Mouse (Mus musculus): ENCODE data around the gene Tex47. TPM values are rescaled to one million over a fixed set of nuclear protein-coding genes. Genes with fewer than 3 reads are reported as not detected.

Gene Tex47
- total RNA-seq (2021): not detected

- intact Hi-C loops (cut with DNase I): no loop called here
- DNase-seq (ENCODE audit: low spot score in 2 of 2): no peak
Measured at GRCm38 (mm10) chr5:7303819-7304218, at the start of gene Tex47. TSS of gene Tex47 (plus strand) at chr5:7304119.

- intact Hi-C loops (cut with DNase I): loop anchor here (1.0 kb wide), 1 partner anchor 13 kb away; no protein-coding TSS in a partner anchor
- DNase-seq (ENCODE audit: low spot score in 2 of 2): no peak
Measured at GRCm38 (mm10) chr5:7276659-7277455, 27.1 kb upstream of the Tex47 start.

GRCm38 (mm10) chr5:7284336-7284735 is 19.6 kb upstream of the Tex47 start:
- DNase-seq (ENCODE audit: low spot score in 2 of 2): peak in 1 of 2 experiments; percentile 38
- intact Hi-C loops (cut with DNase I): no loop called here

- intact Hi-C loops (cut with DNase I): no loop called here
Measured at GRCm38 (mm10) chr5:7302969-7303368, 950 bp upstream of the Tex47 start.

GRCm38 (mm10) chr5:7325594-7325993 is 21.7 kb downstream of the Tex47 start:
- DNase-seq (ENCODE audit: low spot score in 2 of 2): no peak
- intact Hi-C loops (cut with DNase I): no loop called here

More at GRCm38 (mm10) chr5:7302969-7303368, 950 bp upstream of the Tex47 start:
- DNase-seq (ENCODE audit: low spot score in 2 of 2): no peak

GRCm38 (mm10) chr5:7344145-7345010 is 40.5 kb downstream of the Tex47 start, which contains the start of gene Zfp804b:
TSS of gene Zfp804b (minus strand) at chr5:7344756.
- DNase-seq (ENCODE audit: low spot score in 2 of 2): peak; percentile 33 to 51
- intact Hi-C loops (cut with DNase I): no loop called here

GRCm38 (mm10) chr5:7345011-7345389 is 41.1 kb downstream of the Tex47 start:
- intact Hi-C loops (cut with DNase I): no loop called here
- DNase-seq (ENCODE audit: low spot score in 2 of 2): peak in 1 of 2 experiments; percentile 3

Other genes with a start within 250 kb of the Tex47 start
- gene Zfp804b, start 40.6 kb downstream of the Tex47 start, total RNA-seq (2021): 1 to 10 TPM; 1.8 to 2.4 TPM